Mouse (Mus musculus): ENCODE results near the gene Arxes2. TPM values are rescaled to one million over a fixed set of nuclear protein-coding genes. Genes with fewer than 3 reads are reported as not detected.
"Not testable (repeated sequence)": the region's sequence is repeated elsewhere in the genome, so short reads cannot be mapped to it uniquely, and the experiment has no call there.

Gene Arxes2
- polyA plus RNA-seq (2015; fragmentation: Nextera tagmentation; extraction: Ambion mirVana) = 150 and 176 TPM in 2 replicates

GRCm38 (mm10) chrX:135993664-135994119 is at the start of gene Arxes2:
Gene Arxes2 (plus strand): TSS chrX:135993824.
- H3K36me3 ChIP-seq (ENCODE audit: poor library complexity, severe bottlenecking); H3K9me3 ChIP-seq (replicated peaks); H3K9ac ChIP-seq; H3K4me1 ChIP-seq; H3K27me3 ChIP-seq; H3K27ac ChIP-seq: not testable (repeated sequence)
- ATAC-seq = peak; percentile 93
- H3K4me2 ChIP-seq = peak within 1 kb of the TSS; percentile 54
- WGBS = 15% methylated on average over 12 of the region's 39 CpGs
- H3K4me3 ChIP-seq = peak within 1 kb of the TSS; percentile 36

GRCm38 (mm10) chrX:135948699-135949437 is 44.8 kb upstream of the Arxes2 start:
- H3K4me2 ChIP-seq = no peak overlapping the region
- peak overlapping the region; percentile 78 for H3K27ac ChIP-seq
- peak; percentile 67 for ATAC-seq
- WGBS = 46% methylated on average over 1 of the region's 1 CpGs
- H3K9ac ChIP-seq = no peak overlapping the region
- no peaks in the 10 kb centered on the region for H3K9me3 ChIP-seq (replicated peaks)
- no peak overlapping the region for H3K4me3 ChIP-seq
- H3K4me1 ChIP-seq = no peaks in the 10 kb centered on the region
- H3K36me3 ChIP-seq (ENCODE audit: poor library complexity, severe bottlenecking) = no peaks in the 10 kb centered on the region
- no peaks in the 10 kb centered on the region for H3K27me3 ChIP-seq

- Histone ChIP-seq H3K4me2 (no peak overlapping the region), H3K9ac (no peak overlapping the region), H3K36me3 (ENCODE audit: poor library complexity, severe bottlenecking) (no peaks in the 10 kb centered on the region), H3K27me3 (no peaks in the 10 kb centered on the region), H3K9me3 (replicated peaks) (no peaks in the 10 kb centered on the region), H3K27ac (peak overlapping the region; percentile 35; the same call in 1 of the 2 replicates), H3K4me3 (no peak overlapping the region), H3K4me1 (0 out of 2 replicates have a peak, but pooled peaks cover 5% of the 10 kb centered on the region)
- WGBS = 61% methylated on average over 1 of the region's 1 CpGs
- ATAC-seq = peak; percentile 84
Measured at GRCm38 (mm10) chrX:135956988-135957690, 36.5 kb upstream of the Arxes2 start.

- Histone ChIP-seq H3K9ac (no peak overlapping the region), H3K27me3 (no peaks in the 10 kb centered on the region), H3K4me2 (no peak overlapping the region), H3K27ac (peak overlapping the region; percentile 81), H3K36me3 (ENCODE audit: poor library complexity, severe bottlenecking) (no peaks in the 10 kb centered on the region), H3K9me3 (replicated peaks) (no peaks in the 10 kb centered on the region), H3K4me3 (no peak overlapping the region), H3K4me1 (0 out of 2 replicates have a peak, but pooled peaks cover 5% of the 10 kb centered on the region)
- 49% methylated on average over 2 of the region's 2 CpGs for WGBS
- ATAC-seq = peak; percentile 80
Measured at GRCm38 (mm10) chrX:135957691-135958081, 35.9 kb upstream of the Arxes2 start.

- Histone ChIP-seq H3K27me3 (no peaks in the 10 kb centered on the region), H3K9me3 (replicated peaks) (no peaks in the 10 kb centered on the region), H3K4me3 (no peak overlapping the region), H3K36me3 (ENCODE audit: poor library complexity, severe bottlenecking) (no peaks in the 10 kb centered on the region), H3K9ac (no peak overlapping the region), H3K4me2 (no peak overlapping the region), H3K27ac (peak overlapping the region; percentile 81), H3K4me1 (0 out of 2 replicates have a peak, but pooled peaks cover 11% of the 10 kb centered on the region)
- 80% methylated on average over 7 of the region's 7 CpGs for WGBS
- no peak for ATAC-seq
Measured at GRCm38 (mm10) chrX:135958589-135959225, 34.9 kb upstream of the Arxes2 start.

DNA sequence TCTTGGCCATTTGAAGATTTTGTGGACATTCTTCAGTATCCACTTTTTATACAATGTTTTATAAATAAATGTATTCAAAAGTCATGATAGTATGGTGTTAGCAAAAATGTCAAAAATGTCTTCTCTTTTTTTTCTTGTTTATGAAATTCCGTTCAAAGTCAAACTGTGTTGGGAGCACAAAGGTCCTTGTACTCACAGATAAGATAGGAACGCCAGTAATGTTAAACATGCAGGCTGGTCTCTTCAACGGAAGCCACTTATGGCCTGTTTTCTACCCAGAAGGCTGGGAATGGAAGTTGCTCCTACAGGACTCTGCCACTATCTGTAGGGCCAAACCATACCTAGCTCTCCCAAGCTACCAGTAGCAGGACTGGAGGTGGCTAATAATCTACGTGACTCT is 34.1 kb upstream of the Arxes2 start:
- H3K4me3 ChIP-seq = no peak overlapping the region
- WGBS = 81% methylated on average over 4 of the region's 4 CpGs
- no peak overlapping the region for H3K9ac ChIP-seq
- H3K27ac ChIP-seq = no peak overlapping the region
- no peak overlapping the region for H3K4me2 ChIP-seq
- ATAC-seq = no peak
- H3K4me1 ChIP-seq = 0 out of 2 replicates have a peak, but pooled peaks cover 11% of the 10 kb centered on the region
- H3K9me3 ChIP-seq (replicated peaks) = no peaks in the 10 kb centered on the region
- no peaks in the 10 kb centered on the region for H3K36me3 ChIP-seq (ENCODE audit: poor library complexity, severe bottlenecking)
- no peaks in the 10 kb centered on the region for H3K27me3 ChIP-seq

DNA sequence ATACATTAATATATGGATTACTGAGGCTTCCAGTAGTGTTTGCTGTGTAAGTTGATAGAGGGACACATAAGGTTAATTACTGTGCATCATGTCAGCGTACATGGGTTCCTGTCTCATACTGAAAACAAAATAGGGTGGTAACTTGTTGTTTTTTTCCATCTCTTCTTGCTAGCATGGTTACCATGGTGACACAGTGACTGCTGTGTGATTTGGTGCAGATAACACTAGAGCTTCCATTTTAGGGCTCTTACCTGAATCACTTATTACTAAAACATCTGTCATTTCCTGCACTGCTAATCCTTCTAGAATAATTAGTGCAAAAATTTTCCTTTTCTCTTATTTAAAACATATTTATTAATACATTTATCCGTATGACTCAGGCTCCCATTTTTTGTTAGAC is 31.3 kb upstream of the Arxes2 start:
- Histone ChIP-seq H3K9me3 (replicated peaks) (no peaks in the 10 kb centered on the region), H3K36me3 (ENCODE audit: poor library complexity, severe bottlenecking) (no peaks in the 10 kb centered on the region), H3K4me2 (no peak overlapping the region), H3K9ac (no peak overlapping the region), H3K27ac (peak overlapping the region; percentile 44; the same call in 1 of the 2 replicates), H3K4me1 (0 out of 2 replicates have a peak, but pooled peaks cover 11% of the 10 kb centered on the region), H3K27me3 (no peaks in the 10 kb centered on the region), H3K4me3 (no peak overlapping the region)
- WGBS = 47% methylated on average over 2 of the region's 2 CpGs
- 0 out of 2 replicates have a peak, but pooled peaks have one; percentile 50 for ATAC-seq

DNA sequence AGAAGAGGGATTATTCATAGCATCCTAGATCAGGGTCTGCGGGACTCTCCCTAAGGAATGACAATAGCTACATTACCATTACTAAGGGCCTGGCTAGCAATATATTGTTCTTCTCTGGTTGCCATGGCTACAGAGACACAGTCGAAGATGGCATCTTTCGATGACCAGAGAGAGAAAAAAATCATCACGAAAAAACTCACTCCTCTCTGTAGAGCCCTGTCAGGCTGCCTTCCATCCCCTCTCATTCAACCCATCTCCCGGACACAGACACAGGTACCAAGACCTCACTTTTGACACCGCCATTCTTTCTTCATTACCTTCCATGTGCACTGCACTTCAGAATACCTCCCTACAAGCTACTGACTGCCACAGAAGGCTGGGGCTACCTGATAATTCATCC is 30.5 kb upstream of the Arxes2 start:
- WGBS = 26% methylated on average over 6 of the region's 6 CpGs
- H3K9ac ChIP-seq = no peak overlapping the region
- H3K36me3 ChIP-seq (ENCODE audit: poor library complexity, severe bottlenecking) = no peaks in the 10 kb centered on the region
- H3K27me3 ChIP-seq = no peaks in the 10 kb centered on the region
- ATAC-seq = peak; percentile 48
- H3K4me1 ChIP-seq = 0 out of 2 replicates have a peak, but pooled peaks cover 6% of the 10 kb centered on the region
- H3K4me2 ChIP-seq = no peak overlapping the region
- peak overlapping the region; percentile 40; the same call in 1 of the 2 replicates for H3K27ac ChIP-seq
- no peak overlapping the region for H3K4me3 ChIP-seq
- no peaks in the 10 kb centered on the region for H3K9me3 ChIP-seq (replicated peaks)

DNA sequence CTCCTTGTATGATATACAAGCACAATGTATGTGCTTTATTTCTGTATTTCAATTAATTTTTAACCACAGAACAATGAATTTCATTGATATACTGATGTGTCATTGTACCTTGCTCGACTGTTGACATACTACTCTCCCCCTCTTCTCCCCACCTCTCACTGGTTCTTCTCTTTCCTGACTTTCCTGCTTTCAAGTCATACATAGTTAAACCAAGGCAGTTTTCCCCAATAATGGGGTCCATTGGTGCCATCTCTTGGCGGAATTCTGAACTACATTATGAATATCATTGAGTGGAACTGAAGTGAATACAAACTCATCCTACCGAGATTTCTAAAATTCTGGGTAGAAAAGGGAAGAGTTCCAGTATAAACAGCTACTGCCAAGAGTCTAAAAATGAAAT is 30.0 kb upstream of the Arxes2 start:
- H3K27ac ChIP-seq = no peak overlapping the region
- H3K4me1 ChIP-seq = 0 out of 2 replicates have a peak, but pooled peaks cover 6% of the 10 kb centered on the region
- 13% methylated on average over 3 of the region's 3 CpGs for WGBS
- no peak overlapping the region for H3K9ac ChIP-seq
- H3K4me3 ChIP-seq = no peak overlapping the region
- no peaks in the 10 kb centered on the region for H3K27me3 ChIP-seq
- H3K4me2 ChIP-seq = no peak overlapping the region
- peak; percentile 83 for ATAC-seq
- no peaks in the 10 kb centered on the region for H3K36me3 ChIP-seq (ENCODE audit: poor library complexity, severe bottlenecking)
- H3K9me3 ChIP-seq (replicated peaks) = no peaks in the 10 kb centered on the region

DNA sequence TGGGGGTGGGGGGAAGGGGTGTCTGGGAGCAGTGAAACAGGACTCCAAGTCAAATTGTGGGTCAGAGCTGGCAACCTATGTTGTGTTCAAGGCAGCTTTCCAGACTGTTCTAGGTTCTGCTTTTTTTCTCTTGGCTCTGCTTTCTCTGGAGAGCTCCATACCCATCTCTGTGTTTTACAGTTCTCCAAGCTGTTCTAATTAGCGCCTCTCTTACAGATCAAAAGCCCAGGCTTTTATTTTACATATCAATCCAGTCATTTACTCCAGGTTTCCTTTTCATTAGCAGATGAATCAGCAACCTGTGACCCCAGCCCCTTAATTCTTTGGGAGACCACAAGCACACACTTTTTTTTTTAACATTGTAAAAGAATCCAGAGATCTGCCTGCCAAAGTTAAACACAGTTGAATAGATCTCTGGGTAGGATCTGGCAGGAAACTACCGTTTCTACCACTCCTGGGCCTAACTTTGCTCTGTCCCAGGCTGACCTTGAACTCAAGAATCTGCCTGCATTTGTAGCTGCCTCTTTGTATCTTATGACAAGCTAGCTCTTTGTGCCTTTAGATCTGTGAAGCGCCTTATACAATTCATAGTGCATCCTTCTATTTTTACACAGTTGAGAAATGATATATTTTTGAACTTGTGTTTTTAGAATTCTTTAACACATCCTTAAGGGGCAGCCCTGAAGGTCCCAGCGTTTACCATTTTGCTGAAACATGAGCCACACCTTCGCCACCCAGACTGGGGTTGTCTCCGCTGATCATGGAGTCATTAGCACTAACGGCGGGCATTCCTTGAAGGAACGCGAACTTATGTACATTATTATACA is 19.8 kb upstream of the Arxes2 start:
- Histone ChIP-seq H3K4me2 (no peak overlapping the region), H3K27ac (no peak overlapping the region), H3K9me3 (replicated peaks) (no peaks in the 10 kb centered on the region), H3K36me3 (ENCODE audit: poor library complexity, severe bottlenecking) (0 out of 2 replicates have a peak, but pooled peaks cover 4% of the 10 kb centered on the region), H3K4me1 (no peaks in the 10 kb centered on the region), H3K27me3 (no peaks in the 10 kb centered on the region), H3K4me3 (no peak overlapping the region), H3K9ac (no peak overlapping the region)
- no peak for ATAC-seq
- 49% methylated on average over 10 of the region's 10 CpGs for WGBS
